Mouse (Mus musculus): ENCODE measurements around the gene Efna2.

DNA sequence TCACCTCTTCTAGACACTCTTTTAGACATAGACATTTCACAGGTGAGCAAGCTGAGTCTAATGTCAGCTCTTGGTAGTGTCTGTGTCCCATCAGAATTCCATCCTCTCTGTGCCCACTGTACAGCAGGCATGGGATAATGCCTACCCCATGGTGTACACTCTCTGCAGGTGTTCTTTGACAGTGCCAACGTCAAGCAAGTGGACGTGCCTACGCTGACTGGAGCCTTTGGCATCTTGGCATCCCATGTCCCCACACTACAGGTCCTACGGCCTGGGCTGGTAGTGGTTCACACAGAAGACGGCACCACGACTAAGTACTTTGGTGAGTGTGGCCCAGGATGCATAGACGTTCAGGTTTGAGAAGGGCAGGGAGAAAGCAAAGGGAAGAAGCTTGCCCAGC lies 35.6 kb upstream of the Efna2 start:
- TF ChIP-seq CTCF (IDR thresholded peaks at IDR 0.05; ENCODE audit: low read depth, low read length) (no peak), POLR2A (IDR thresholded peaks at IDR 0.05; ENCODE audit: insufficient read depth, low read length) (no peak), EP300 (IDR thresholded peaks at IDR 0.05; ENCODE audit: insufficient read depth, low read depth, low read length) (no peak)

Data from ES-Bruce4 (cell line).